In genomic region chr5:147188571-147188975, GRCm38 (mm10) we compare ENCODE assay signal across 8 mouse cellular contexts. TPM values are rescaled to one million over a fixed set of nuclear protein-coding genes. Genes with fewer than 3 reads are reported as not detected.
DNase-seq lines count a peak whose midpoint lies in the region; ATAC-seq lines count a peak whose summit lies in the region.

Gsx1 (plus strand) TSS chr5:147188696.

- under 1% methylated on average over 37 of the region's 37 CpGs for WGBS in heart, embryonic 10.5 days
- WGBS in liver, embryonic 11.5 days: 2% methylated on average over 33 of the region's 37 CpGs
- 2% methylated on average over 28 of the region's 37 CpGs for WGBS in midbrain, embryonic 16.5 days

- no peak within 1 kb of the TSS for H3K27ac ChIP-seq in heart, embryonic 10.5 days
- no peak within 1 kb of the TSS for H3K27ac ChIP-seq in liver, embryonic 11.5 days (ENCODE audit: low read depth, low read length)
- H3K27ac ChIP-seq in midbrain, embryonic 16.5 days (ENCODE audit: low read length): no peak within 1 kb of the TSS

- no peak within 1 kb of the TSS for H3K9ac ChIP-seq in liver, embryonic 11.5 days (ENCODE audit: low read depth, low read length)
- peak within 1 kb of the TSS; percentile 53 for H3K9ac ChIP-seq in midbrain, embryonic 16.5 days (ENCODE audit: low read depth, low read length)

- peak; percentile 46 to 70 for DNase-seq in urinary bladder, adult 18-20 months (ENCODE audit: low spot score in 2 of 2)
- no peak for DNase-seq in urinary bladder, postnatal 10 days (ENCODE audit: low spot score)
- peak; percentile 81 for DNase-seq in embryo, embryonic 10 days (ENCODE audit: low spot score)
- DNase-seq in heart, embryonic 10.5 days (ENCODE audit: low spot score): peak; percentile 84
- peak; percentile 41 to 71 for DNase-seq in kidney, adult 8-10 months
- peak; percentile 77 for DNase-seq in liver, embryonic 11.5 days (ENCODE audit: low spot score)
- peak; percentile 83 for DNase-seq in testis, postnatal 10 days (ENCODE audit: low spot score)

- H3K4me1 ChIP-seq in heart, embryonic 10.5 days: peaks cover 23% of the 10 kb centered on the region
- H3K4me1 ChIP-seq in liver, embryonic 11.5 days (replicated peaks; ENCODE audit: control insufficient read depth, insufficient read depth, low read length): no peaks in the 10 kb centered on the region
- peaks cover 28% of the 10 kb centered on the region for H3K4me1 ChIP-seq in midbrain, embryonic 16.5 days (ENCODE audit: control insufficient read depth, insufficient read depth, low read length)

- H3K9me3 ChIP-seq in heart, embryonic 10.5 days: peaks cover 2% of the 10 kb centered on the region
- H3K9me3 ChIP-seq in liver, embryonic 11.5 days (ENCODE audit: control insufficient read depth, low read length): no peaks in the 10 kb centered on the region
- no peaks in the 10 kb centered on the region for H3K9me3 ChIP-seq in midbrain, embryonic 16.5 days (replicated peaks; ENCODE audit: control insufficient read depth, low read length, poor library complexity, severe bottlenecking)

- H3K4me2 ChIP-seq in liver, embryonic 11.5 days: peak within 1 kb of the TSS; percentile 39
- peak within 1 kb of the TSS; percentile 60 for H3K4me2 ChIP-seq in midbrain, embryonic 16.5 days (ENCODE audit: low read length)

- H3K36me3 ChIP-seq in heart, embryonic 10.5 days: no peaks in the 10 kb centered on the region
- no peaks in the 10 kb centered on the region for H3K36me3 ChIP-seq in liver, embryonic 11.5 days (ENCODE audit: control insufficient read depth, insufficient read depth, low read length)
- H3K36me3 ChIP-seq in midbrain, embryonic 16.5 days (ENCODE audit: control insufficient read depth, insufficient read depth, low read length): no peaks in the 10 kb centered on the region

- peak within 1 kb of the TSS; percentile 52 for H3K4me3 ChIP-seq in heart, embryonic 10.5 days
- peak within 1 kb of the TSS; percentile 29 for H3K4me3 ChIP-seq in liver, embryonic 11.5 days (ENCODE audit: low read depth, low read length)
- peak within 1 kb of the TSS; percentile 37 for H3K4me3 ChIP-seq in midbrain, embryonic 16.5 days (ENCODE audit: low read depth, low read length)

- peaks cover 98% of the 10 kb centered on the region for H3K27me3 ChIP-seq in heart, embryonic 10.5 days (ENCODE audit: insufficient read depth, poor library complexity, severe bottlenecking)
- H3K27me3 ChIP-seq in liver, embryonic 11.5 days (replicated peaks; ENCODE audit: control insufficient read depth, insufficient read depth, low read length): peaks cover 95% of the 10 kb centered on the region
- H3K27me3 ChIP-seq in midbrain, embryonic 16.5 days (ENCODE audit: control insufficient read depth, insufficient read depth, low read depth, low read length): peaks cover 68% of the 10 kb centered on the region

- ATAC-seq in liver, embryonic 11.5 days (replicated peaks; ENCODE audit: low FRiP score): peak; percentile 63
- ATAC-seq in midbrain, embryonic 16.5 days: peak; percentile 61; the same call in 1 of the 2 replicates

RNA-seq across cellular contexts. Expression of gene Gsx1, which starts in this region (rescaled TPM):
- polyA plus RNA-seq in heart, embryonic 10.5 days (2016; fragmentation: Nextera tagmentation; extraction: Ambion mirVana): not detected in 2 replicates
- polyA plus RNA-seq in liver, embryonic 11.5 days (2014; fragmentation: Nextera tagmentation; extraction: Ambion mirVana): not detected in 2 replicates
- polyA plus RNA-seq in midbrain, embryonic 16.5 days (2015; fragmentation: Nextera tagmentation; extraction: Ambion mirVana): 2.2 and 4.2 TPM in 2 replicates

Comparison
In these comparisons a context has a peak if more than half of its experiments do, and no peak if none do; other contexts are left out.
1. Peak in DNase-seq and H3K4me3 ChIP-seq in heart, embryonic 10.5 days; RNA of the gene not detected or under 1 TPM.
2. Peak in DNase-seq, ATAC-seq, H3K4me3 ChIP-seq and H3K4me2 ChIP-seq in liver, embryonic 11.5 days; RNA of the gene not detected or under 1 TPM.